Mouse (Mus musculus): Measurements from ENCODE around the gene Minos1.

Gene Minos1

GRCm38 (mm10) chr4:139142985-139143384, 12.1 kb upstream of the Minos1 start:
- DNase-seq: peak in 1 of 2 experiments; percentile 32

- no peak for DNase-seq
Measured at GRCm38 (mm10) chr4:139141785-139142184, 10.9 kb upstream of the Minos1 start.

GRCm38 (mm10) chr4:139140267-139140666, 9.4 kb upstream of the Minos1 start:
- DNase-seq: peak in 1 of 2 experiments; percentile 46

- no peak for DNase-seq
Measured at GRCm38 (mm10) chr4:139136011-139136410, 5.1 kb upstream of the Minos1 start.

GRCm38 (mm10) chr4:139133109-139133508, 2.2 kb upstream of the Minos1 start:
- DNase-seq: no peak

- DNase-seq: no peak
Measured at GRCm38 (mm10) chr4:139131858-139132672, 1.2 kb upstream of the Minos1 start.

GRCm38 (mm10) chr4:139129806-139130700, 860 bp downstream of the Minos1 start:
- peak; percentile 42 to 63 for DNase-seq

- no peak for DNase-seq
Measured at GRCm38 (mm10) chr4:139126475-139126874, 4.4 kb downstream of the Minos1 start.

- DNase-seq: no peak
Measured at GRCm38 (mm10) chr4:139124940-139125339, 6.0 kb downstream of the Minos1 start.

- DNase-seq: no peak
Measured at GRCm38 (mm10) chr4:139122557-139122956, 8.4 kb downstream of the Minos1 start.

GRCm38 (mm10) chr4:139120998-139121397, 9.9 kb downstream of the Minos1 start:
- no peak for DNase-seq

- DNase-seq: no peak
Measured at GRCm38 (mm10) chr4:139120281-139120814, 10.6 kb downstream of the Minos1 start.

GRCm38 (mm10) chr4:139116356-139117063, 14.4 kb downstream of the Minos1 start:
- peak; percentile 56 to 67 for DNase-seq

- DNase-seq: peak in 1 of 2 experiments; percentile 37
Measured at GRCm38 (mm10) chr4:139115721-139116120, 15.2 kb downstream of the Minos1 start.

GRCm38 (mm10) chr4:139112482-139112881, 18.4 kb downstream of the Minos1 start:
- peak in 1 of 2 experiments; percentile 39 for DNase-seq

GRCm38 (mm10) chr4:139111421-139111820, 19.5 kb downstream of the Minos1 start:
- DNase-seq: peak; percentile 43 to 71

GRCm38 (mm10) chr4:139110858-139111257, 20.1 kb downstream of the Minos1 start:
- peak; percentile 48 to 57 for DNase-seq

- no peak for DNase-seq
Measured at GRCm38 (mm10) chr4:139105453-139105852, 25.5 kb downstream of the Minos1 start.

- DNase-seq: no peak
Measured at GRCm38 (mm10) chr4:139101546-139101945, 29.4 kb downstream of the Minos1 start.

GRCm38 (mm10) chr4:139100326-139100725, 30.6 kb downstream of the Minos1 start:
- DNase-seq: no peak

- DNase-seq: peak in 1 of 2 experiments; percentile 36
Measured at GRCm38 (mm10) chr4:139096201-139096600, 34.7 kb downstream of the Minos1 start.

GRCm38 (mm10) chr4:139095406-139095805, 35.5 kb downstream of the Minos1 start:
- DNase-seq: peak; percentile 72 to 89

GRCm38 (mm10) chr4:139093196-139093530, 37.8 kb downstream of the Minos1 start:
- no peak for DNase-seq
